Mouse (Mus musculus) thymus, adult 2 months (tissue): ENCODE data around the gene Ccdc162. TPM values are rescaled to one million over a fixed set of nuclear protein-coding genes. Genes with fewer than 3 reads are reported as not detected.

ENCODE experiments used
- DNase-seq: peaks from one replicate; pipeline ENCODE4 v3.0.0; 2021
- H3K27ac ChIP-seq: fragments of 200-500 bp; 2 replicates; pipeline ENCODE4 v1.5.1; 2012; ENCODE audit warnings: low read length, control low read depth; ENCODE audit not compliant: control insufficient read depth, insufficient read depth
- H3K27me3 ChIP-seq: fragments of 200-500 bp; 2 replicates; pipeline ENCODE4 v1.6.1; 2012; ENCODE audit warnings: mild to moderate bottlenecking, low read length, moderate library complexity, mixed read lengths; ENCODE audit not compliant: control insufficient read depth, insufficient read depth
- H3K36me3 ChIP-seq: fragments of 200-500 bp; 2 replicates; pipeline ENCODE4 v1.6.1; 2012; ENCODE audit warnings: mild to moderate bottlenecking, low read length, moderate library complexity; ENCODE audit not compliant: control insufficient read depth, insufficient read depth
- H3K4me1 ChIP-seq: fragments of 200-500 bp; replicated peaks from 2 replicates; pipeline ENCODE4 v1.6.1; 2012; ENCODE audit warnings: low read length; ENCODE audit not compliant: control insufficient read depth, insufficient read depth
- H3K4me3 ChIP-seq: fragments of 200-500 bp; 2 replicates; pipeline ENCODE4 v1.5.1; 2012; ENCODE audit warnings: mild to moderate bottlenecking, low read length, control low read depth, moderate library complexity; ENCODE audit not compliant: control insufficient read depth, insufficient read depth
- CTCF ChIP-seq: fragments of 200-500 bp; IDR thresholded peaks from 2 replicates; pipeline ENCODE4 v1.5.1; 2012; ENCODE audit warnings: mild to moderate bottlenecking, control low read depth, low read length, moderate library complexity, borderline replicate concordance; ENCODE audit not compliant: control insufficient read depth, poor library complexity, insufficient read depth; ENCODE audit errors: extremely low read depth
- POLR2A ChIP-seq: fragments of 200-500 bp; IDR thresholded peaks from 2 replicates; pipeline ENCODE4 v1.6.1; 2012; ENCODE audit warnings: mild to moderate bottlenecking, low read length, control low read depth, moderate library complexity; ENCODE audit not compliant: control insufficient read depth, poor library complexity, insufficient read depth; ENCODE audit errors: extremely low read depth
- WGBS: fragments of 180-500 bp; shearing (Covaris S2); methylation state at CpG from one replicate; pipeline ENCODE4 v1.1.7; 2018; 5-methylcytosine and 5-hydroxymethylcytosine counted together
- polyA plus RNA-seq: library from polyadenylated mRNA; depleted of rRNA; stranded (reverse); fragments of >200 nt; gene quantifications from 2 replicates; pipeline ENCODE4 v1.2.3, GENCODE M21; 2012

Gene Ccdc162
- polyA plus RNA-seq, 1 experiment = 5.1 TPM

DNA sequence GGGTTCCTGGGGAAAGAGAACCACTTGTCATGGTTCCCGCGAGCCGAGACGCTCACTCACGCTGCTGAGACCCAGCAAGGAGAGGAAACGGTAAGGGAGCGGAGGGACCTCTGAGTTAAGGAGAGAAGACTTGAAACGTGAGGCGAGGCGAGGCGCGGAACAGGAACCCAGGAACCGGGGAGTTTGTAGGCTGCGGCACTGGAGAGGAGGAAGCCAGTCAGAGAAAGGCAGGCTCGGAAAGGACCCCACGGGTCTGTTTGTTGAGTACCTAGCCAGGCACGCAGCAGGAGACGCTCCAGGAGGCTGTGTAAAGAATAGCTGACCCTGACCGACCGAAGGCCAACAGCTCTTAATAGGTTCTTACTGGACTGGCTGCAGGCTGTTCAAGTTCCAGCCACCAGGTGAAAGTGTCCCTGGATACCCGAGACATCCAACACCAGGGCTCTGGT, 31.9 kb downstream of the Ccdc162 start:
- no peaks in the 10 kb centered on the region for H3K36me3 ChIP-seq
- WGBS = 4% methylated on average over 21 of the region's 21 CpGs
- H3K27me3 ChIP-seq = no peaks in the 10 kb centered on the region
- H3K4me1 ChIP-seq = peaks cover 11% of the 10 kb centered on the region
- DNase-seq = peak; percentile 22
- no peak overlapping the region for H3K27ac ChIP-seq
- TF ChIP-seq CTCF (peak; percentile 9; the same call in 1 of the 2 replicates), POLR2A (no peak)
- peak overlapping the region; percentile 3; the same call in 1 of the 2 replicates for H3K4me3 ChIP-seq

- peak; percentile 90 for DNase-seq
- no peak for TF ChIP-seq CTCF
- TF ChIP-seq POLR2A = no peak
- Histone ChIP-seq H3K36me3 (no peaks in the 10 kb centered on the region), H3K4me3 (no peak overlapping the region), H3K27me3 (no peaks in the 10 kb centered on the region), H3K4me1 (peaks cover 13% of the 10 kb centered on the region), H3K27ac (no peak overlapping the region)
- WGBS = 47% methylated on average over 16 of the region's 16 CpGs
Measured at GRCm38 (mm10) chr10:41682546-41683393, 33.7 kb downstream of the Ccdc162 start.

DNA sequence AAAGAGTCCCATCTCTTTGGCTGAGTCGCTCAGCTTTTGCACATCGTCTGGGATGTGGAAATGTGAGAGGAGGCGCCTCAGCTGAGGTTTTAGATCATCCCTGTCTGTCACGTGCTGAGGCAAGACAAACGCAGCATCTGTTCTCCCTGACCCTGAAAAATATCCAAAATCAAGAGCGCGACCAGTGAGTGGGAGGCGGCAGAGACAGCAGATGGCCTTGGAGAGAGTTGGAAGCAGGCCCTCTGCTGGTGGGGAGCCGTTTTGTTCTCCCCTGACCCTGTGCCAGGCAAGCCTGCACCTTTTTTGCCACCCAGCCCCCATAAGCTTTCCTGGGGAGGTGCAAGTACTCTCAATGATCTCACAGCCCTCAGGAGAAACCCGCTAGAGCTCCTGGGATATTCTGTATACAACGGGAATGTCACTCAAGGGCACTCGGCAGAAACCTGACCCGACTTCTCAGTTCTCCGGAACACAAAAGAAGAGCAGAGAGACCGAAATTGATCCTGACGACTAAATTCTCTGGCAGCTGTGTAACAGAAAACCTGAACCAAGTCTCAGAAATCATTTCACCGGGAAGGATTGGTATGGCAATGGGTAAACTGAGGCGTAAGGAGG, 37.6 kb downstream of the Ccdc162 start:
- DNase-seq = peak; percentile 72
- TF ChIP-seq POLR2A (no peak), CTCF (peak; percentile 85; the same call in 1 of the 2 replicates)
- H3K4me1 ChIP-seq = peaks cover 6% of the 10 kb centered on the region

GRCm38 (mm10) chr10:41677396-41677795, 39.0 kb downstream of the Ccdc162 start:
- no peak overlapping the region for H3K4me3 ChIP-seq
- TF ChIP-seq CTCF (no peak), POLR2A (no peak)
- no peak overlapping the region for H3K27ac ChIP-seq
- no peaks in the 10 kb centered on the region for H3K36me3 ChIP-seq
- DNase-seq = no peak
- no peaks in the 10 kb centered on the region; the same call in 1 of the 2 replicates for H3K27me3 ChIP-seq
- WGBS = 70% methylated on average over 8 of the region's 8 CpGs
- H3K4me1 ChIP-seq = peaks cover 3% of the 10 kb centered on the region

More for the DNA sequence above, 37.6 kb downstream of the Ccdc162 start:
- Histone ChIP-seq H3K27me3 (no peaks in the 10 kb centered on the region), H3K4me3 (no peak overlapping the region), H3K36me3 (no peaks in the 10 kb centered on the region), H3K27ac (no peak overlapping the region)
- 46% methylated on average over 18 of the region's 18 CpGs for WGBS

GRCm38 (mm10) chr10:41676661-41677061, 39.8 kb downstream of the Ccdc162 start:
- peaks cover 2% of the 10 kb centered on the region for H3K4me1 ChIP-seq
- WGBS = 93% methylated on average over 6 of the region's 6 CpGs
- TF ChIP-seq CTCF (no peak), POLR2A (no peak)
- H3K27ac ChIP-seq = no peak overlapping the region
- DNase-seq = no peak
- no peaks in the 10 kb centered on the region for H3K36me3 ChIP-seq
- H3K27me3 ChIP-seq = no peaks in the 10 kb centered on the region; the same call in 1 of the 2 replicates
- H3K4me3 ChIP-seq = no peak overlapping the region

- DNase-seq = no peak
- TF ChIP-seq CTCF = no peak
- no peak for TF ChIP-seq POLR2A
- Histone ChIP-seq H3K4me1 (peaks cover 2% of the 10 kb centered on the region), H3K27me3 (no peaks in the 10 kb centered on the region; the same call in 1 of the 2 replicates), H3K4me3 (no peak overlapping the region), H3K36me3 (no peaks in the 10 kb centered on the region), H3K27ac (no peak overlapping the region)
- 97% methylated on average over 6 of the region's 6 CpGs for WGBS
Measured at GRCm38 (mm10) chr10:41675842-41676571, 40.4 kb downstream of the Ccdc162 start.
